Mouse (Mus musculus): Measurements from ENCODE around the gene Gm11060.

- TF ChIP-seq CTCF (IDR thresholded peaks at IDR 0.05; ENCODE audit: control insufficient read depth, insufficient read depth, low read length) (no peak), POLR2A (IDR thresholded peaks at IDR 0.05; ENCODE audit: borderline replicate concordance, control insufficient read depth, low read depth, low read length) (no peak)
Observed at GRCm38 (mm10) chr2:105086081-105086480, 5.7 kb upstream of the Gm11060 start.

Data from bone marrow, adult 2 months (tissue).